Mouse (Mus musculus) hindbrain, embryonic 10.5 days (tissue): Measurements from ENCODE around the gene Cacng2. TPM values are rescaled to one million over a fixed set of nuclear protein-coding genes. Genes with fewer than 3 reads are reported as not detected.

Experiments used
- DNase-seq: peaks from one replicate; pipeline ENCODE4 v3.0.0-alpha.2; 2017; ENCODE audit warnings: low spot score
- H3K27ac ChIP-seq: fragments of 300-500 bp; sonication (generic); 2 replicates; pipeline ENCODE4 v1.5.1; 2016; ENCODE audit warnings: mild to moderate bottlenecking, moderate library complexity
- H3K27me3 ChIP-seq: fragments of 300-500 bp; sonication (generic); 2 replicates; pipeline ENCODE4 v1.6.1; 2016; ENCODE audit warnings: mild to moderate bottlenecking; ENCODE audit not compliant: poor library complexity, insufficient read depth, severe bottlenecking
- H3K36me3 ChIP-seq: fragments of 300-500 bp; sonication (generic); 2 replicates; pipeline ENCODE4 v1.6.1; 2016; ENCODE audit warnings: mild to moderate bottlenecking, moderate library complexity
- H3K4me1 ChIP-seq: fragments of 300-500 bp; sonication (generic); replicated peaks from 2 replicates; pipeline ENCODE4 v1.6.1; 2016; ENCODE audit warnings: mild to moderate bottlenecking
- H3K4me3 ChIP-seq: fragments of 300-500 bp; sonication (generic); 2 replicates; pipeline ENCODE4 v1.5.1; 2016; ENCODE audit warnings: mild to moderate bottlenecking, moderate library complexity
- H3K9me3 ChIP-seq: fragments of 300-500 bp; sonication (generic); 2 replicates; pipeline ENCODE4 v1.6.1; 2016; ENCODE audit warnings: mild to moderate bottlenecking, moderate library complexity
- WGBS: fragments of 180-500 bp; shearing (Covaris S2); methylation state at CpG from one replicate; pipeline ENCODE4 v1.1.7; 2016; 5-methylcytosine and 5-hydroxymethylcytosine counted together
- polyA plus RNA-seq: library from polyadenylated mRNA; unstranded; fragments of >200 nt; fragmentation: Nextera tagmentation; extraction: Ambion mirVana; gene quantifications from 2 replicates; pipeline ENCODE4 v1.2.1, GENCODE M21; 2016

Cacng2 gene
- polyA plus RNA-seq, 1 experiment from 2014 or later, result 0.92 TPM

DNA sequence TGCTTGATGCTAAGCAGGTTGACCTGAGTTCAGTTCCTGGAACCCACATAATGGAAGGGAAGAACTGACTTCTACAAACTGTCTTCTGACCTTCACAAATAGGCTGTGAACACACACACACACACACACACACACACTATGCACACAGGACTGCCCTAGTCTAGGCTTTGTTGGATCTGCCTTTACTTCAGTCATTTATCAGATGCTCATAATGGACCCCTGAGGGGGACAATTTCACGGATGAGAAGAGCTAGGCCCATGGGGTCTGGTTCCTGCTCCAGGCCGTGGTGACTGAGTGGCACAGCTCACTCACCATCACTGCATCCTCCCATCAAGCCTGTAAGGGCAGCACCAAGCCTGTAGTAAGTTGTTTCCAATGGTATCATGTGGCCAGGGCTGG lies 13.6 kb upstream of the Cacng2 start:
- Histone ChIP-seq H3K9me3 (no peaks in the 10 kb centered on the region), H3K27me3 (peaks cover 5% of the 10 kb centered on the region; the same call in 1 of the 2 replicates), H3K4me1 (peaks cover 25% of the 10 kb centered on the region), H3K27ac (peak overlapping the region; percentile 31; the same call in 1 of the 2 replicates), H3K36me3 (no peaks in the 10 kb centered on the region), H3K4me3 (no peak overlapping the region)
- WGBS, result 23% methylated on average over 2 of the region's 2 CpGs
- no peak for DNase-seq

DNA sequence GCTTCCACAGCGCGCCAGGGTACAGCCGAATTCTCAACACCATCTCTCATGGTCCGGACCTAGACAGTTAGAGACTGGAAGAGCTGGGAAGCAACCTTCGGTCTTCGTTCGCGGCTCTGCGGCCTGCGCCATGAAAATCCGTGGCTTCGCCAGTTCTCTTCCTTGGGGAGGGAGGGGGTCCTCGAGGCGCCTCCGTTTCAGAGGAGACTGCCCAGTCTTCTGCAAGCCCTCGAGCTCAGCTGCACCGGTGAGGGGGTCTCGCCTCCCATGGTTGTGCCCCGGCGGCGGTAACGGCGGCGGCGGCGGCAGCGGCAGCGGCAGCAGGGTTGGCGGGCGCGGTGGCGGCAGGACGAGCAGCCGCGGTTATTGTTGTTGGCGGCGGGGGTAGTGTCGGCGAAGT lies 580 bp downstream of the Cacng2 start:
- Histone ChIP-seq H3K4me3 (peak overlapping the region; percentile 55), H3K9me3 (no peaks in the 10 kb centered on the region), H3K36me3 (no peaks in the 10 kb centered on the region), H3K4me1 (peaks cover 16% of the 10 kb centered on the region), H3K27me3 (peaks cover 35% of the 10 kb centered on the region), H3K27ac (peak overlapping the region; percentile 79)
- WGBS, result 5% methylated on average over 39 of the region's 39 CpGs
- no peak for DNase-seq

DNA sequence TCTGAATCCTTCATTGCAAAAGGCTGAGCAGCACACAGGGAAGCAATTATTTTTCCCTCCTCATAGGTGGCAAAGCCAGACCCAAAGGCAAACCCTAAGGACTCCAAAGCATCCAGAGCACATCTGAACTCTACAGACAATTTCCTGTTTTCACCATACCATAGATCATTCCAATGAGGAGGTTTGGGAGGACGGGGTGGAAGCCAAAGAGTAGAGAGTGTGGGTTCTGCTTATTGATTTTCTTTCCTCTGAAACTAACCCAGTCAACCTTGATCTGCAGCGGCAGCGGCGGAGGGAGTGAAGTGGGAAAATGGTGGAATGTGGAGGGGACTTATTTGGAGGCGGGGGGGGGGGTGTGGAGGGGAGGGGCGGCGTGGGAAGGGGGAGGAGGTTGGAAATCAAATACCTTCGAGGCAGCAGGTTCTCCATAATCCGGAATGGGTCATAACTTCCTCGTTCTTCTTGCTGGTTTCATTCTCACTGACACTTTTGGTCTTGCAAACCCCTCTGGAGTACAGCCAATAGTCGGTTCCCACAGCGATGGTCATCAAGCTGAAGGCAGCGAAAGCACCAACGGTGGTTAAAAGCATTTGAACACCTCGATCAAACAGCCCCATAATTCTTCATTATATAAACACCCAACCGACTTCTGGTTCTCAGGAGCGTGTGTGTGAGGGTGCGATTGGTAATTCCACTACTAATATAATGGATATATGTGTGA lies 1.4 kb downstream of the Cacng2 start:
- Histone ChIP-seq H3K4me1 (peaks cover 16% of the 10 kb centered on the region), H3K9me3 (no peaks in the 10 kb centered on the region), H3K27ac (no peak overlapping the region), H3K36me3 (no peaks in the 10 kb centered on the region), H3K27me3 (peaks cover 35% of the 10 kb centered on the region), H3K4me3 (no peak overlapping the region)
- WGBS, result 64% methylated on average over 18 of the region's 18 CpGs
- DNase-seq, result no peak

DNA sequence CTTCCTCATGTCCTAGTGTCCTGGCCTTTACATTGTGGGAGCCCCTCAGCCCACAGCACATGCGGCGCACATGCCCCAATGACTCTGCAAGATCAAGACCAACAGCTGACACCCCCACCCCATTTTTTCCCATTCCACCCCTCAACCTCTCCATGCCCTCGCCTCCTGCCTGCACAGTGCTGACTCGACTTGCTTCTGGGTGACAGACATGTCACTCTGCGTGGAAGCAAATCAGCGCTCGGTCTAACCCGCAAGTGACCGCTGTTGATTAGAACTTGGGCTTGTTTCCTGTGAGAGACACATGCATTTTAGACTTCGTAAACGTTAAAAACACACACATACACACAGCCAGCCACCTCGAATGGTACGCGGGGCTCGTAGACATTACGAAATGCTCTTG lies 2.1 kb downstream of the Cacng2 start:
- peaks cover 16% of the 10 kb centered on the region for H3K4me1 ChIP-seq
- DNase-seq, result no peak
- no peaks in the 10 kb centered on the region for H3K9me3 ChIP-seq
- no peak overlapping the region for H3K4me3 ChIP-seq
- H3K27ac ChIP-seq, result no peak overlapping the region
- peaks cover 35% of the 10 kb centered on the region for H3K27me3 ChIP-seq
- H3K36me3 ChIP-seq, result no peaks in the 10 kb centered on the region
- 90% methylated on average over 16 of the region's 16 CpGs for WGBS

DNA sequence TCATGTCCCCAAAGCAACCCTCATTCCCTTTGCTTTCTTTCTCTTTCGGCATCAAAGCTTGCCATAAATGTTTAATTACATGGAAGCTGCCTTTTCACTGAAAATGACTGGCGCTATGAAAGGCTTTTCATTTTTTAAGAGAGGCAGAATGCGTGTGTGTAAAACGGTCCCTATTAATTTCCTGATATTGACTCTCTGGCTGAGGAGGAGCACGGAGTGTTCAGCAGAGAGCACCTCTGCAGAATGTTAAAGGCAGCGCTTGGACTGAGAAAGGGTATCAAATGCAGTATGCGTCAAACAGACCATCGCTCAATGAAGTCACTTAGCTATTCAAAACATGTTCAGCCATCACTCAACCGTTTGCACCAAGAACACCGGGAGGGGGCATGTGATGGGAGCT lies 2.9 kb downstream of the Cacng2 start:
- WGBS, result 80% methylated on average over 10 of the region's 10 CpGs
- DNase-seq, result no peak
- no peaks in the 10 kb centered on the region for H3K36me3 ChIP-seq

DNA sequence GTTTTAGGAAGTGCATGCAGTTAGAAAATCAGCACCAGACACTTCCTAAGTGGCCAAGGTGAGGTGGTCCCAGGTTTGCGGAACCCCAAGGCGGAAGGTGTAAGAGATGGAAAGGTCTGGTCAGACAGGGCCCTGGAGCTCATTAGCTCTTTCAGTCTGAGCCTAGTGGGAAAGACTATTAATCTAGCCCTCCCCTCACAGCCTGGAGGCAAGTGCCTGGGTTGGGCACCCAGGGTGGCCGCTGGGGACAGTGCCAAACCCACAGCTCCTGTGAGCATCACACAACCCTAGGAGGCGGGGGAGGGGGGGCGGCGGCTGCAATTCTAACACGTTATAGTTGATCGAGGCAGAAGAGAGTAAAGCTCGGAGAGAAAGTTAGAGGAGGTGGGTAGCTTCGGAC lies 3.6 kb downstream of the Cacng2 start:
- H3K4me3 ChIP-seq, result no peak overlapping the region
- H3K27ac ChIP-seq, result no peak overlapping the region
- H3K27me3 ChIP-seq, result peaks cover 34% of the 10 kb centered on the region
- no peak for DNase-seq
- no peaks in the 10 kb centered on the region for H3K9me3 ChIP-seq
- H3K36me3 ChIP-seq, result no peaks in the 10 kb centered on the region
- H3K4me1 ChIP-seq, result peaks cover 16% of the 10 kb centered on the region
- WGBS, result 72% methylated on average over 10 of the region's 10 CpGs

More for the DNA sequence above, 2.9 kb downstream of the Cacng2 start:
- Histone ChIP-seq H3K9me3 (no peaks in the 10 kb centered on the region), H3K4me1 (peaks cover 16% of the 10 kb centered on the region), H3K27ac (no peak overlapping the region), H3K4me3 (no peak overlapping the region), H3K27me3 (peaks cover 35% of the 10 kb centered on the region)

DNA sequence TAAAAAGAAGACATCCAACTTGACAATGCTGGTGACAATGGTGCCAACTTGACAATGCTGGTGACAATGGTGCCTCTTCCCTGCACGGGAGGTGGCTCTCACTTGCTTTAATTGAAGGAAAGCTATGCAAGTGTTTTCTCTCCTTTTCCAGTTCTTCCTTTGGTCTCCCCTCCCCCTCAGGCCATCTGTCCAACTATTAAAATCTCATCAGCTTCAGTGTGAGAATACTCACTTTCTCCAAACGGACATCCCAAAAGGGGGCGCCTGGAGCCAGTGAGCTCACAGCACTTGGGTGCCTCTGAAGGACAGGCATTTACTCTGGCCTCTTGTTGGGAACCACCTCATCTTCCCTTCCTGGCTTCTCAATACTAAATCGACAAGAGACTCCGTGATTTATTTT lies 20.3 kb downstream of the Cacng2 start:
- 56% methylated on average over 5 of the region's 5 CpGs for WGBS
- H3K4me1 ChIP-seq, result peaks cover 11% of the 10 kb centered on the region; the same call in 1 of the 2 replicates
- H3K9me3 ChIP-seq, result no peaks in the 10 kb centered on the region
- no peak overlapping the region for H3K27ac ChIP-seq
- H3K4me3 ChIP-seq, result no peak overlapping the region
- H3K27me3 ChIP-seq, result no peaks in the 10 kb centered on the region
- no peaks in the 10 kb centered on the region for H3K36me3 ChIP-seq
- no peak for DNase-seq

DNA sequence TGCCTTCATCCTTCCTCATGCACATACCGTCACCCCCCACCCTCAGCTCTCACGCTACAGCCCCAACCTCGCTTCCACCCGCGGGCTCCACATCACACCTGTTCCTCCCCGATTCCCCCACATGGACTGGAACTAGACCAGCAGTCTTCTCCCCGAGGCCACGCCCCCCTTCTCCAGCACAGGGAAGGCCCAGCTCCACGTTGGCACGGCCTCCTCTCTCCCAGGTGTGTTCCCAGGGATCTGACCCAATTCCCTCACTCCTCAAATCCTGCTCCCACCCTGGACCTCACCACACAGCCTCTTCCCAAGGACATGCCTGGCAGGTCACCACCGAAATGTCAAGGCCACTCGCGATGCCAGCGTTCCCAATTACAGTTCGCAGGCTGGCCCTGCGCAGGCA lies 23.8 kb downstream of the Cacng2 start:
- WGBS, result 88% methylated on average over 16 of the region's 16 CpGs
- DNase-seq, result no peak
- peaks cover 22% of the 10 kb centered on the region; the same call in 1 of the 2 replicates for H3K4me1 ChIP-seq
- H3K4me3 ChIP-seq, result no peak overlapping the region
- H3K36me3 ChIP-seq, result no peaks in the 10 kb centered on the region
- H3K27ac ChIP-seq, result no peak overlapping the region
- no peaks in the 10 kb centered on the region for H3K9me3 ChIP-seq
- no peaks in the 10 kb centered on the region for H3K27me3 ChIP-seq

DNA sequence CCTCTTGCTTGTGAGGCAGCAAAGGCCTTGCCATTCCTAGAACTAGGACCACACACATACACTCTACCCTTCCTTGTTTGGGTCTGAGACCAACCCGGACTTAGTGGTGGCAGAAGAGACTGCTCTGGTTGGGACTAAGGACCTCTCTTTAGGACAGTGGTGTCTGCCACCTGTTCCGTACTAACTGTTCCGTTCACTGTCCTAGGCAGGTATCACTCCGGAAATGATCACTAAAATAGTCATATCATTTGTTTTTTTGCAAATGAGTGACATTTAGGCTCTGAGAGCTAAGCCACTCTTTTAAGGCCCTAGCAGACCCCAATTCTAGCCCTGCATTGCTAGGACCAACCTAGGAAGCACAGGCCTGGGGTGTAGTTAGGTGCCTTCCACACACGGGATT lies 26.2 kb downstream of the Cacng2 start:
- H3K27ac ChIP-seq, result no peak overlapping the region
- WGBS, result 85% methylated on average over 5 of the region's 5 CpGs
- no peaks in the 10 kb centered on the region for H3K9me3 ChIP-seq
- no peak overlapping the region for H3K4me3 ChIP-seq
- no peak for DNase-seq
- H3K36me3 ChIP-seq, result no peaks in the 10 kb centered on the region
- H3K4me1 ChIP-seq, result peaks cover 31% of the 10 kb centered on the region; the same call in 1 of the 2 replicates
- no peaks in the 10 kb centered on the region for H3K27me3 ChIP-seq

DNA sequence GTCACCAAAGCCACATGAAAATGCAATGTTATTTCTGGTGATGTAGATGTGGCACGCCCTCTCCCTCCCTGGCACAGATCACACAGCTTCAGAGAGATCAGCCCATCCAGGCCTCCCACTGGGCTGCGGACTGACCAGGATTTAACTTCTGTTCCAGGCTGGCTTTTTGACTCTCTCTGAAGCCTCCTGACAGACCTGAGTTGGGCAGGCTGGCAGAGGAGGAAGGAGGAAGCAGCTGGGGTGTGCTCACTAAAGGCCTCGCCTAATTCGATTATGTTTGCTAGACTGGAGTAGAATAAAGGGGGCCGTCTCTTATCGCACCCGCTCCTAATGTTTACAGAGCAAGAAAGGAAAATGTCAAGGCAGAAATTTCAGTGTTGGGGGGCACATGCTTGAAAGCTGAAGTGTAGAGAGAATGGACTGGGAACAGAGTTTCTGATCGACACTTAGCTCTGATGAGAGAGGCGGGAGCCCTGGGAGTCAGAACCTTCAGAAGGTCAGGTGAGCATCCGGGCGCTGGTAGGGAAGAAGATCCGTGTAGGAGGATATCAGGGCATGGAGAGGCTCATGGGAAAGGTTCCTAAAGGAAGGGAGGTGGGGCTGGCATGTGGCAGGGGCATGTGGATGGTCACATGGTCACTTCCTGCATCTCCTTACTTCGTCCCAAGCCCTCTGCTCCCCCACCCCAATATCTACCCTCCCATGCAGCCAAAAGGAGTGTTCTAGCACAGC lies 36.8 kb downstream of the Cacng2 start:
- H3K9me3 ChIP-seq, result no peaks in the 10 kb centered on the region
- DNase-seq, result peak; percentile 22
- no peak overlapping the region for H3K4me3 ChIP-seq
- no peaks in the 10 kb centered on the region for H3K27me3 ChIP-seq
- peaks cover 41% of the 10 kb centered on the region for H3K4me1 ChIP-seq
- 49% methylated on average over 13 of the region's 13 CpGs for WGBS
- H3K27ac ChIP-seq, result peak overlapping the region; percentile 41
- no peaks in the 10 kb centered on the region for H3K36me3 ChIP-seq

DNA sequence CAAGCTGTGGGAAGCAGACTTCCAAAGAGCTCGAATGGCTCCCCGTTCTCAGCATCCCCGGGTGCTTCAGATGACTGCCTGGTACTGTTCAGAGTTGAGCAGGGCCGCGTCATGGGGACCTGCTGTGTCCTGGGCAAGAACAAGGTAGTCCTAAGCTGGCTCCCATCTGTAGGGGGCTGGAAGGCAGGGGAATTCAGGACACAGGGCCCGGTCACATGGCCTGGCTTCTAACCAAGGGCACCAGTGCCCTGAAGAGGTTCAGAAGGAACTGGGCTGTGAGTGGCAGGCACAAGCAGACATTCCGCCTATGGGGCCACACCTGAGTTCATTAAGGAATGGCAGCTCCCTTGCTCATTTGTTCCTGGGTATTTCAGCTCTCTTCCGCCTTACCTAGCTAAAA lies 37.7 kb downstream of the Cacng2 start:
- Histone ChIP-seq H3K27me3 (no peaks in the 10 kb centered on the region), H3K9me3 (no peaks in the 10 kb centered on the region), H3K36me3 (no peaks in the 10 kb centered on the region), H3K4me1 (peaks cover 41% of the 10 kb centered on the region), H3K27ac (no peak overlapping the region), H3K4me3 (no peak overlapping the region)
- 56% methylated on average over 8 of the region's 8 CpGs for whole genome bisulfite sequencing
- DNase-seq, result no peak

DNA sequence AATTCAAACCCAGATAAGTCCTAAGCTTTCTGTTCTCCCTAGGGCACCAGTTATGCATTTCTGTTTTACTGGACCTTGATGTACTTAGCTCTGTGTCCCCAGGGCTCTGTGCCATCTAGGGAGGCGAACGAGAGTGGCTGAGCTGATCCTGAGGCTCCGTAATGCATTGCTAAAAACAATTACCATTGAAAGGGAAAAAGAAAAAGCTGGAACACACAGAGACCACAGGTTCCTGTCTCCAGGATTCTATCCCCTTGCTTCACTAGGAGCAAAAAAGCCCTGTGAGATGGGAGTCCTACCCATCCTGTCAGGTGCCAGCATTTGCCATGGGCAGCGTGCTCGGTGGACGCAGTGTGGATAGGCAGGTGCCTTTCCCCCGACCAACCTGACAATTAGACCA lies 38.4 kb downstream of the Cacng2 start:
- DNase-seq, result no peak
- Histone ChIP-seq H3K4me1 (peaks cover 41% of the 10 kb centered on the region), H3K4me3 (no peak overlapping the region), H3K9me3 (no peaks in the 10 kb centered on the region), H3K27me3 (no peaks in the 10 kb centered on the region), H3K27ac (0 out of 2 replicates have a peak overlapping the region, but pooled peaks have one; percentile 0), H3K36me3 (no peaks in the 10 kb centered on the region)
- WGBS, result 82% methylated on average over 7 of the region's 7 CpGs

DNA sequence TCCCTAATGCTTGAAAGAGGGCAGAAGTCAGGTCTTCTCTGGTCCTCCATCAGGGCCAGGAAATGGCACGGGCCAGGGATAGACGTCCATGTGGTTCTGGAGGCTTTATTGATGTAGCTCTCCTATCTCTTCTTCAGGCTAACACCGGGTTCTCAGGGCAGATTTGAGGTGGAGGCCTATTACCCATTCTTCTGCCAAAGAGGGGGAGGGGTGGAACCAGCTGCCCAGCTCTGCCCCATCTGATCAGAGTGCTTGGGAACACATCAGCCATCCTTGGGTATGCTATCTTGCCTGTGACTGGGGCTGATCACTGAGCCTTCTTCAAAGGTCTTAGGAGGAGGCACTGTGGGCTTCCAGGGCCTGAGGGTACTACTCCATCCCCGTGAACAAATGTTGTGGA lies 39.5 kb downstream of the Cacng2 start:
- WGBS, result 75% methylated on average over 4 of the region's 4 CpGs
- H3K9me3 ChIP-seq, result no peaks in the 10 kb centered on the region
- H3K36me3 ChIP-seq, result no peaks in the 10 kb centered on the region

More for the DNA sequence above, 39.5 kb downstream of the Cacng2 start:
- Histone ChIP-seq H3K27ac (no peak overlapping the region), H3K4me1 (peaks cover 41% of the 10 kb centered on the region), H3K4me3 (no peak overlapping the region), H3K27me3 (no peaks in the 10 kb centered on the region)
- no peak for DNase-seq
